Mouse (Mus musculus): ENCODE results near the gene Fuca1.

DNA sequence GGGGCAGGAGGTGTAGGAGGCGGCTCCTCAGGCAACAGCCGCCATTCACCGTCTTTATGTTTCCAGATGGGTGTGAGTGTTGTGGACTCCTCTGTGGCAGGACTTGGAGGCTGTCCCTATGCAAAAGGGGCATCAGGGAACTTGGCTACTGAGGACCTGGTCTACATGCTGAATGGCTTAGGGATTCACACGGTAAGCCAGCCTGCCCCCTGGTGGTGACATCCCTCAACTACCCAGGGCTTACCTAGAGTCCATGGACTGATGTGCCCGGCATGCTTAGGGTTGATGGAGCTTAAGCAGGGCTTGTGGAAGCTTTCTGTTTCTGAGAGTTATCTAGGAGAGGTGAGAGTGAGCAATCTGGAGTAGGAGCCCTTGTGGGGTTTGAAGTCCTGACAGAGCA, 40.2 kb downstream of the Fuca1 start:
- TF ChIP-seq POLR2AphosphoS2 (IDR thresholded peaks at IDR 0.05; ENCODE audit: low read length) (no peak), CTCF (IDR thresholded peaks at IDR 0.05 in 2 of 3, conservative IDR thresholded peaks at IDR 0.05 in 1 of 3; ENCODE audit: control insufficient read depth in 1 of 3, insufficient read depth in 1 of 3, low read depth in 2 of 3, low read length in 3 of 3, poor library complexity in 1 of 3, severe bottlenecking in 1 of 3) (peak; percentile 92 to 97 (median 96)), RCOR1 (IDR thresholded peaks at IDR 0.05; ENCODE audit: low read depth, low read length) (no peak), TCF12 (IDR thresholded peaks at IDR 0.05; ENCODE audit: low read depth, low read length) (no peak), POLR2A (IDR thresholded peaks at IDR 0.05; ENCODE audit: control insufficient read depth in 1 of 2, insufficient read depth in 1 of 2, low read depth in 1 of 2, low read length in 2 of 2, poor library complexity in 1 of 2) (no peak; a peak in 1 of 4 replicates)
